Mouse (Mus musculus): ENCODE results near the gene Podxl2.
A peak's percentile ranks its signal among the peaks of the same experiment; 100 is the strongest.

Gene Podxl2

GRCm38 (mm10) chr6:88828206-88829009, 46.4 kb downstream of the Podxl2 start:
- peak; percentile 92 for DNase-seq (ENCODE audit: low read depth, low spot score)

GRCm38 (mm10) chr6:88827395-88828205, 47.2 kb downstream of the Podxl2 start:
- peak; percentile 86 for DNase-seq (ENCODE audit: low read depth, low spot score)

- no peak for DNase-seq (ENCODE audit: low read depth, low spot score)
These were observed 47.9 kb downstream of the Podxl2 start for GRCm38 (mm10) chr6:88826965-88827364.

- DNase-seq (ENCODE audit: low read depth, low spot score): peak; percentile 77
These were observed 48.3 kb downstream of the Podxl2 start for GRCm38 (mm10) chr6:88826545-88826944.

- DNase-seq (ENCODE audit: low read depth, low spot score): no peak
These were observed 48.8 kb downstream of the Podxl2 start for GRCm38 (mm10) chr6:88826088-88826487.

GRCm38 (mm10) chr6:88824183-88824582, 50.7 kb downstream of the Podxl2 start:
- DNase-seq (ENCODE audit: low read depth, low spot score): no peak

GRCm38 (mm10) chr6:88821901-88822300, 52.9 kb downstream of the Podxl2 start:
- no peak for DNase-seq (ENCODE audit: low read depth, low spot score)

- no peak for DNase-seq (ENCODE audit: low read depth, low spot score)
These were observed 53.5 kb downstream of the Podxl2 start for GRCm38 (mm10) chr6:88821294-88821693.

GRCm38 (mm10) chr6:88820853-88821252, 54.0 kb downstream of the Podxl2 start:
- no peak for DNase-seq (ENCODE audit: low read depth, low spot score)

GRCm38 (mm10) chr6:88816913-88817312, 57.9 kb downstream of the Podxl2 start:
- no peak for DNase-seq (ENCODE audit: low read depth, low spot score)

GRCm38 (mm10) chr6:88815489-88815888, 59.4 kb downstream of the Podxl2 start:
- no peak for DNase-seq (ENCODE audit: low read depth, low spot score)

- no peak for DNase-seq (ENCODE audit: low read depth, low spot score)
These were observed 59.8 kb downstream of the Podxl2 start for GRCm38 (mm10) chr6:88815036-88815435.

GRCm38 (mm10) chr6:88813832-88814231, 61.0 kb downstream of the Podxl2 start:
- DNase-seq (ENCODE audit: low read depth, low spot score): no peak

- peak; percentile 68 for DNase-seq (ENCODE audit: low read depth, low spot score)
These were observed 62.0 kb downstream of the Podxl2 start for GRCm38 (mm10) chr6:88812886-88813285.

GRCm38 (mm10) chr6:88811880-88812400, 62.9 kb downstream of the Podxl2 start:
- DNase-seq (ENCODE audit: low read depth, low spot score): peak; percentile 15

- DNase-seq (ENCODE audit: low read depth, low spot score): peak; percentile 36
These were observed 63.4 kb downstream of the Podxl2 start for GRCm38 (mm10) chr6:88811396-88811795.

GRCm38 (mm10) chr6:88810291-88810690, 64.6 kb downstream of the Podxl2 start:
- DNase-seq (ENCODE audit: low read depth, low spot score): no peak

GRCm38 (mm10) chr6:88809091-88810037, 65.5 kb downstream of the Podxl2 start:
- no peak for DNase-seq (ENCODE audit: low read depth, low spot score)

GRCm38 (mm10) chr6:88804966-88805577, 69.8 kb downstream of the Podxl2 start:
- DNase-seq (ENCODE audit: low read depth, low spot score): no peak

GRCm38 (mm10) chr6:88803957-88804695, 70.7 kb downstream of the Podxl2 start:
- no peak for DNase-seq (ENCODE audit: low read depth, low spot score)
